Mouse (Mus musculus) myocyte (in vitro differentiated cells): ENCODE data around the gene Gch1.

Source experiments
- CEBPB ChIP-seq: IDR thresholded peaks from 2 replicates; pipeline ENCODE4 v1.6.1; 2011; ENCODE audit warnings: mild to moderate bottlenecking, moderate library complexity; ENCODE audit not compliant: poor library complexity, insufficient read depth, severe bottlenecking
- E2F4 ChIP-seq: IDR thresholded peaks from one replicate; pipeline ENCODE4 v1.6.1; 2011; ENCODE audit warnings: mild to moderate bottlenecking, control low read depth, moderate library complexity; ENCODE audit not compliant: insufficient read depth
- MAX ChIP-seq: IDR thresholded peaks from one replicate; pipeline ENCODE4 v1.6.1; 2011; ENCODE audit warnings: low read depth, mild to moderate bottlenecking, control low read depth
- MYOD1 ChIP-seq, 3 experiments: IDR thresholded peaks; one replicate each; pipeline ENCODE4 v1.6.1; 2011; ENCODE audit warnings: control low read depth in 2 of 3, low read depth in 2 of 3, mild to moderate bottlenecking in 2 of 3, moderate library complexity in 1 of 3; ENCODE audit not compliant: insufficient read length in 2 of 3, control insufficient read depth in 1 of 3
- MYOG ChIP-seq, 3 experiments: IDR thresholded peaks; one replicate each; pipeline ENCODE4 v1.6.1; 2011; ENCODE audit warnings: control low read depth in 2 of 3, low read depth in 2 of 3, mild to moderate bottlenecking in 2 of 3; ENCODE audit not compliant: insufficient read length in 2 of 3, control insufficient read depth in 1 of 3, insufficient read depth in 1 of 3
- POLR2A ChIP-seq: IDR thresholded peaks from one replicate; pipeline ENCODE4 v1.6.1; 2011; ENCODE audit warnings: low read depth, mild to moderate bottlenecking, control low read depth, moderate library complexity; ENCODE audit not compliant: insufficient read length
- POLR2AphosphoS2 ChIP-seq: IDR thresholded peaks from one replicate; pipeline ENCODE4 v1.6.1; 2011; ENCODE audit warnings: low read depth, control low read depth; ENCODE audit not compliant: insufficient read length
- REST ChIP-seq: IDR thresholded peaks from one replicate; pipeline ENCODE4 v1.6.1; 2011; ENCODE audit warnings: mild to moderate bottlenecking, control low read depth, moderate library complexity; ENCODE audit not compliant: insufficient read depth, insufficient read length
- SRF ChIP-seq: IDR thresholded peaks from one replicate; pipeline ENCODE4 v1.6.1; 2011; ENCODE audit warnings: low read depth; ENCODE audit not compliant: control insufficient read depth, insufficient read length
- TCF12 ChIP-seq: IDR thresholded peaks from one replicate; pipeline ENCODE4 v1.6.1; 2011; ENCODE audit warnings: mild to moderate bottlenecking, control low read depth; ENCODE audit not compliant: poor library complexity, insufficient read depth, severe bottlenecking
- TCF3 ChIP-seq: IDR thresholded peaks from one replicate; pipeline ENCODE4 v1.6.1; 2011; ENCODE audit warnings: low read depth, control low read depth; ENCODE audit not compliant: insufficient read length
- USF1 ChIP-seq: IDR thresholded peaks from one replicate; pipeline ENCODE4 v1.6.1; 2011; ENCODE audit warnings: low read depth, mild to moderate bottlenecking, control low read depth, moderate library complexity

DNA sequence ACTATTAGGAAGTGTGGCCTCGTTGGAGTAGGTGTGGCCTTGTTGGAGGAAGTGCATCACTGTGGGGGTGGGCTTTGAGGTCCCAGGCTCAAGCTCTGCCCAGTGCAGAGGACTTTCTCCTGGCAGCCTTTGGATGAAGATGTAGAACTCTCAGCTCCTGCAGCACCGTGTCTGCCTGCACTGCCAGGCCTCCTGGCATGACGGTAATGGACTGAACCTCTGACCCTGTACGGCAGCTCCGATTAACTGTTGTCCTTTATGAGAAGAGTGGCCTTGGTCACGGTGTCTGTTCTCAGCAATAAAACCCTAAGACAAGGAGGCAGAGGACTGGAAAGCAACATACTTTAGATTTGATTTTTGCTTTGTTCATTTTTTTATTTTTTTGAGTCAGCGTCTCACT, 47.3 kb upstream of the Gch1 start:
- TF ChIP-seq MAX: no peak
- TF ChIP-seq MYOG (IDR thresholded peaks at IDR 0.05; ENCODE audit: control insufficient read depth in 1 of 3, insufficient read depth in 1 of 3, insufficient read length in 2 of 3, low read depth in 2 of 3): no peak
- TF ChIP-seq POLR2A: no peak
- no peak for TF ChIP-seq USF1
- no peak for TF ChIP-seq MYOD1 (IDR thresholded peaks at IDR 0.05; ENCODE audit: control insufficient read depth in 1 of 3, insufficient read length in 2 of 3, low read depth in 2 of 3)
- no peak for TF ChIP-seq POLR2AphosphoS2
- no peak for TF ChIP-seq REST
- TF ChIP-seq TCF3: no peak
- TF ChIP-seq TCF12: no peak
- TF ChIP-seq E2F4: no peak
- no peak for TF ChIP-seq CEBPB
- no peak for TF ChIP-seq SRF
